Mouse (Mus musculus) hindbrain, embryonic 16.5 days (tissue): Measurements from ENCODE around the gene S100a4. TPM values are rescaled to one million over a fixed set of nuclear protein-coding genes. Genes with fewer than 3 reads are reported as not detected.

Experiments
- ATAC-seq: fragments of 200-750 bp; cut with Nextera tagmentation; 2 replicates; pipeline ENCODE4 v1.8.0; 2017; ENCODE audit warnings: moderate TSS enrichment, moderate library complexity
- H3K27ac ChIP-seq: fragments of 300-500 bp; sonication (generic); 2 replicates; pipeline ENCODE4 v1.5.1; 2014; ENCODE audit warnings: low read depth, mild to moderate bottlenecking, control low read depth, low read length, moderate library complexity
- H3K27me3 ChIP-seq: fragments of 300-500 bp; sonication (generic); replicated peaks from 2 replicates; pipeline ENCODE4 v1.6.1; 2014; ENCODE audit warnings: low read length; ENCODE audit not compliant: control insufficient read depth, insufficient read depth
- H3K36me3 ChIP-seq: fragments of 300-500 bp; sonication (generic); 2 replicates; pipeline ENCODE4 v1.6.1; 2014; ENCODE audit warnings: mild to moderate bottlenecking, low read length, moderate library complexity, mixed read lengths; ENCODE audit not compliant: control insufficient read depth, insufficient read depth
- H3K4me1 ChIP-seq: fragments of 300-500 bp; sonication (generic); 2 replicates; pipeline ENCODE4 v1.6.1; 2014; ENCODE audit warnings: low read depth, low read length; ENCODE audit not compliant: control insufficient read depth, insufficient read depth
- H3K4me2 ChIP-seq: fragments of 300-500 bp; sonication (generic); 2 replicates; pipeline ENCODE4 v1.6.1; 2014; ENCODE audit warnings: mild to moderate bottlenecking, low read length, control low read depth, moderate library complexity
- H3K4me3 ChIP-seq: fragments of 300-500 bp; sonication (generic); 2 replicates; pipeline ENCODE4 v1.5.1; 2014; ENCODE audit warnings: mild to moderate bottlenecking, low read length, control low read depth, moderate library complexity
- H3K9ac ChIP-seq: fragments of 300-500 bp; sonication (generic); 2 replicates; pipeline ENCODE4 v1.6.1; 2014; ENCODE audit warnings: low read depth, mild to moderate bottlenecking, control low read depth, low read length, moderate library complexity
- H3K9me3 ChIP-seq: fragments of 300-500 bp; sonication (generic); 2 replicates; pipeline ENCODE4 v1.6.1; 2014; ENCODE audit warnings: mild to moderate bottlenecking, low read length, moderate library complexity; ENCODE audit not compliant: control insufficient read depth
- WGBS: fragments of 180-500 bp; shearing (Covaris S2); extraction: QIAGEN DNeasy Blood & Tissue Kit; methylation state at CpG from one replicate; pipeline ENCODE4 v1.1.7; 2014; 5-methylcytosine and 5-hydroxymethylcytosine counted together
- polyA plus RNA-seq: library from polyadenylated mRNA; unstranded; fragments of >200 nt; fragmentation: Nextera tagmentation; extraction: Ambion mirVana; gene quantifications from 2 replicates; pipeline ENCODE4 v1.2.1, GENCODE M21; 2015

Gene S100a4
- polyA plus RNA-seq, 1 experiment from 2014 or later, result 0.36 TPM

DNA sequence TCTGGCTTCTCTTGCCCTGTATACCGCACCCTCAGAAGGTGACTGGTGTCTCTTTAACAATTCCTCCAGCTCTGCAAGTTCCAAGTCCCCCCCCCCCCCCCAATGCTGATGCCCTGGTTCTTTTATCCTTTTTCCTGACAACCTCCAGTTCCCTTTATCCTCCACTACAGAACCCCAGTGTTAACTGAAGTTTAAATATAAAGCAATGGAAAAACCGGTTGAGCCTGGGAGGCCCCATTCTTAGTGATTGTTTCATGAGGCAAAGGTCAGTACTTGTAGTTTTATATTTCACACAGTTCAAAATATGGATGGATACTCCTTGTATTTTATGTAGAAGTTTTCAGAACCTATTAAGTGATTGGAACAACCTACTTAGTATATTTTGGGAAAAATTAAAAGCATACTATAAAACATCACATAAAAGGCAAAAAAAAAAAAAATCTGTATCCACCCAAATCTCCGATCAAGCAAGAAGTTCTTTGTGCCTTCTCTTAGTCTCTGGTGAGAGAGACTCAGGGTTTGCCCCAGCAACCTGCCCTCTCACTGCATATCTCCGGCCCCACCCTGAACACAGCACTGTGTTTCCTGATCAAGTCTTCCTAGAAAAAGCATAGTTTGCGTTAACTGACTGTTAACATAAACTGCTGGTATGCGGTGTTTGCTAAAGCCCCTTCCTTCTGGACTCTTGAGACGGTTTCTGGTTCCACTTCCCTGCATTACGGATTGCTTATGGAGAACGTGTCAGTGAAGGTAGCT lies 22.9 kb downstream of the S100a4 start:
- Histone ChIP-seq H3K4me3 (no peak overlapping the region), H3K9me3 (no peaks in the 10 kb centered on the region), H3K27me3 (no peaks in the 10 kb centered on the region), H3K9ac (no peak overlapping the region), H3K36me3 (no peaks in the 10 kb centered on the region), H3K4me1 (peaks cover 11% of the 10 kb centered on the region), H3K27ac (no peak overlapping the region), H3K4me2 (no peak overlapping the region)
- 81% methylated on average over 9 of the region's 9 CpGs for WGBS
- no peak for ATAC-seq

DNA sequence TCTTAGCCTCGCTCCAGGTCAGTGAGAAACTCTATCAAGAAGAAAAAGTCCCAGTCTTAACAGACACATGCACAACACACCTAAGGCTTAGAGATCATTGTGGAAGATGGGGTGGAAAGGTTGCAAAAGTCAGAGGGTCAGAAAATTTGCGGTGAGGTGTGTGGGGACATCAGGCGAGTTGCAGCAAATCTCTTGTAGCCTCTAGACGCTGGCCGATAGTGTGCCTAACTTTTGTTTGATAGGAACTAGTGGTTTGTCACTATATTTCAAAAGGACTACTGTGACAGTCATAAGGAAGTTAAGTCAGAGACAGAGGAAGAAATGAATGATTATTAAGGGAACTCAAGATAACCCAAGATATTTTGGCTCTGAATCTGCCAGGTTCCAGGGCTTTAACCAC lies 23.8 kb downstream of the S100a4 start:
- H3K27ac ChIP-seq, result no peak overlapping the region
- ATAC-seq, result no peak
- H3K36me3 ChIP-seq, result no peaks in the 10 kb centered on the region
- no peak overlapping the region for H3K9ac ChIP-seq
- no peaks in the 10 kb centered on the region for H3K9me3 ChIP-seq
- H3K4me1 ChIP-seq, result peaks cover 11% of the 10 kb centered on the region
- H3K27me3 ChIP-seq, result no peaks in the 10 kb centered on the region
- WGBS, result 98% methylated on average over 5 of the region's 5 CpGs
- no peak overlapping the region for H3K4me3 ChIP-seq
- H3K4me2 ChIP-seq, result no peak overlapping the region

DNA sequence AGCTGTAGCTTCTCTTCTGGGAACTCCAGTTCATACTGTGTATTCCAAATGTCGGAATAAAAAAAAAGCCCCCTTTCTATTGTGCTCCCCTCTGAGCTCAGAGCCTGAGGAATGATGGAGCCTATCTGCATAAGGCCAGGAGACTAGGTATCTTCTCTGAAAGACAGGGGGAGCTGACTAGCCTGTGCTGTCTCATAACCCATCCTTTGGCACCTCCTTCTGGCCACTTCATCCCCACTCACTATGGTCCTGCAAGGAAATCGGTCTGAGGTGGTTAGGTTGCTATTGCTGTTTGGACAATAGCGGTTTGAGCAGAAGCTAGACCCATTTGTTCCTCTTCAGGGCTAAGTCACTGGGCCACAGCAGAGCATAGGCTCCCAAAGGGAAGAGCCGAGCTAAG lies 24.2 kb downstream of the S100a4 start:
- H3K27me3 ChIP-seq, result no peaks in the 10 kb centered on the region
- no peaks in the 10 kb centered on the region for H3K9me3 ChIP-seq
- no peak overlapping the region for H3K27ac ChIP-seq
- H3K4me1 ChIP-seq, result peaks cover 11% of the 10 kb centered on the region
- H3K36me3 ChIP-seq, result no peaks in the 10 kb centered on the region
- H3K4me3 ChIP-seq, result no peak overlapping the region
- no peak overlapping the region for H3K9ac ChIP-seq
- WGBS, result 69% methylated on average over 4 of the region's 4 CpGs
- 0 out of 2 replicates have a peak, but pooled peaks have one; percentile 48 for ATAC-seq
- H3K4me2 ChIP-seq, result no peak overlapping the region

DNA sequence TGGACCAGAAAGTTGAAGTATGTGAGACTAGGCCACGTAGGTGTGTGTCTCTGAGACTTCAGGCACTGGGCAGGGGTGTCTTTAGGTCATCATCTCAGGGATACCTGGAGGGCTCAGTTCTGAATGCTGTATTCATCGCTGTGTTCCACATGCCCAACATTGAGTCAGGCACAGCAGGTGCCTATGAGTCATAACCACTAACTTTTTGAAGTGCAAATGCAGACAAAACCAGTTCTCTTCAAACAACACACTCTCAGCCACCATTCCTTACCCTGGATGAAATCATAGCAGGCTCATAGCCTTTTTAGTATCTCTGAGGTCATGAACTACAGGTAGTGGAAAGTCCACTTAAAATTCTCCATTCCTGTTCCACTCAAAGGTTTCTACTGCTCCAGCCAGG lies 25.7 kb downstream of the S100a4 start:
- Histone ChIP-seq H3K36me3 (no peaks in the 10 kb centered on the region), H3K27me3 (no peaks in the 10 kb centered on the region), H3K9ac (no peak overlapping the region), H3K4me1 (no peaks in the 10 kb centered on the region), H3K4me3 (no peak overlapping the region), H3K4me2 (no peak overlapping the region), H3K9me3 (no peaks in the 10 kb centered on the region), H3K27ac (no peak overlapping the region)
- WGBS, result 88% methylated on average over 2 of the region's 2 CpGs
- no peak for ATAC-seq

DNA sequence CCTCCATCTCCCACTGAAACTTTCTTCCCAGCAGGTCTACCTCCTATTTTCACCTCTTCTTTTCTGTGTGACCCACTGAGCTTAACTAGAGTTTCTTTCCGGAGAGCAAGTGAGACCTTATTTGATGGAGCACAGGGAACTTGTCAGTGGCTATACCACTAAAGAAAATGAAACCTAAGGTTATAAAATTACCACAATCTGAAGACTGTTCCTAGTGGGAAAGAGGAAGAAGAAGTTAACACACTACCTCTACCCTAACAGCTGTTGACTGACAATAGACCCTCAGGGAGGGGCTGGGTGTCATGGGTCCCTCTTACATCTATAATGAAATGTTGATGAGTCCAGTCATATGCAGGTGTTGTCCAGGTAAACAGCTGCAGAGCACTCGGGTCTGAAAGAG lies 28.4 kb downstream of the S100a4 start:
- WGBS, result 89% methylated on average over 2 of the region's 2 CpGs
- H3K4me1 ChIP-seq, result no peaks in the 10 kb centered on the region
- no peak overlapping the region for H3K4me2 ChIP-seq
- no peak overlapping the region for H3K27ac ChIP-seq
- no peaks in the 10 kb centered on the region for H3K27me3 ChIP-seq
- no peak overlapping the region for H3K4me3 ChIP-seq
- no peaks in the 10 kb centered on the region for H3K9me3 ChIP-seq
- H3K9ac ChIP-seq, result no peak overlapping the region
- no peak for ATAC-seq
- H3K36me3 ChIP-seq, result no peaks in the 10 kb centered on the region

DNA sequence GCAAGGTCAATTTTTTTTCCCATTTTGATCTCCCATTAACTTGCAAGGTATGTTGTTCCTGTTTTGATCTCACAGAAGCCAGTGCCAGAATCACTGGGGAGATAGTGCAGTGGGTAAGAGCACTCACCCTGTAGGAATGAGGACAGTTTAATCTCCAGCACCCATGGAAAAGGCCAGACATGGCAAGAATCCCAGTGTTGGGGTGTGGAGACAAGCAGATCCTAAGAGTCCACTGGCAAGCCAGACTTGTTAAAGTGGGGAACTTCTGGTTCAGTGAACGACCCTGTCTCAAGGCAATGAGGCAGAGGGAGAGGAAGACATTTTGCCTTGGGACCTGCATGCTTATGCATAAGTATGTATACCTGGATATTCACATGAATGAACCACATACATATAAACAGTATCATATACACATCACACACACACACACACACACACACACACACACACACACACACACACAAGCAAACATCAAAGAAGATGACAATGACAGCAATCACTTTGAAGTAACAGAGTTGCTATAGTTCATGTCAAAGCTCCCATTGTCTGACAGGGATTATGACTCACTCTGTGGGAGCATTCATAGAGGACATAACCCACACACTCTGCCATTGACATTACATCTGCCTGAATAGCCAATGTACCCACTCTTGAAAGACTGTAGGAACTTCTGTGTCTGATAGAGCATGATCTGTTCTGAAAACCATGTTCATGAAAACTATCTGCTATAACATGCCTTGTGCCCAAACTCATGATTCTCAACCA lies 35.1 kb downstream of the S100a4 start:
- WGBS, result 79% methylated on average over 1 of the region's 1 CpGs
- no peak overlapping the region for H3K4me3 ChIP-seq
- no peak overlapping the region for H3K4me2 ChIP-seq
- H3K9ac ChIP-seq, result no peak overlapping the region
- ATAC-seq, result no peak
- H3K9me3 ChIP-seq, result no peaks in the 10 kb centered on the region
- H3K27ac ChIP-seq, result no peak overlapping the region
- H3K36me3 ChIP-seq, result no peaks in the 10 kb centered on the region
- no peaks in the 10 kb centered on the region for H3K4me1 ChIP-seq
- no peaks in the 10 kb centered on the region for H3K27me3 ChIP-seq

DNA sequence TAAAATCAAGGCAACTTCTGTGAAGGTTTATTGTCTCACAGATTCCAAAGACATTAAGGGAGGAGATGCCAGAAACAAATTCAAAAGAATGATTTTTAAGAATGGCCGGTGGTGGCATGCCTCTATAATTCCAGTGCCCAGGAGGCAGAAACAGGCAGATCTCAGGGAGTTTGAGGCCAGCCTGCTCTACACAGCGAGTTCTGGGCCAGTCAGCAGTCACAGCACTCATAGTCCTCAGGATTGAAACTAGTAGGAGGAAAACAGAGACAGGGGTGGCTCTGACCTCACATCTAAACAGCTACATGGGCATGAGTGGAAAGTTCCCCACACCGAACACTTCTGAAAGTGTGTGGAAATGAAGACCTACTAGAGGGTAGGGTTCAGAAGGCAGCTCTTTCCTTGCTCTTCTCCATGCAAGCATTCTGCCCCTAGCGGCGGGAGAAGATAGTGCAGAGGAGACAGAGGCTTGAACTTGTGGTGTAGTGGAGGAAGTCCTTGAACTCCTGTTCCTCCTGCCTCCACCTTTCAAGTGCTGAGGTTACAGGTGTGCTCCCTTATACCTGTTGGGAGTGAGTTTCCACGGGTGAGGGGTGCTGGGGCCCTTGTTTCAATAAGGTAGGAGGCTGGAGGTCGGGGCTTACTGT lies 36.1 kb downstream of the S100a4 start:
- Histone ChIP-seq H3K27ac (no peak overlapping the region), H3K4me2 (no peak overlapping the region), H3K4me1 (no peaks in the 10 kb centered on the region), H3K4me3 (no peak overlapping the region), H3K9ac (no peak overlapping the region), H3K9me3 (no peaks in the 10 kb centered on the region), H3K27me3 (no peaks in the 10 kb centered on the region), H3K36me3 (no peaks in the 10 kb centered on the region)
- 55% methylated on average over 7 of the region's 7 CpGs for WGBS
- ATAC-seq, result no peak

DNA sequence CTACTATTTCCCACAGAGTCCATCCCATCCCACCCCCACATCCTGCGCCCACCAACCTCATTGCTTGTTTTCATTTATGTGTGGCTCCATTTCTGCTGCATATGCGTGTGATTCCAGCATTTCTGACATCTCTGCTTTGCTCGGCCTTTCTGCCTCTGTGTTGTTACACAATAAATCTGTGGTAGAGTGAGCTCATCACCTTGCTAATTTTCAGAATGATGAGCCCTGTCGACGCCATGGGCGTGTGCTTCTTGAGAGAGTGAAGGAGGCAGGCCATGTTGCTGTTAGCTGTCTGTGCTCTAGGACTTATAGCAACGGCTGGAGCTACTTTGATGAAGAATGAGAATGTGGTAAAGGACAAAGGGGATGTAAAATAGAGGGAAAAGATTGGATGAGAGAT lies 37.4 kb downstream of the S100a4 start:
- Histone ChIP-seq H3K9me3 (no peaks in the 10 kb centered on the region), H3K36me3 (no peaks in the 10 kb centered on the region), H3K9ac (no peak overlapping the region), H3K27me3 (no peaks in the 10 kb centered on the region), H3K4me2 (no peak overlapping the region), H3K4me3 (no peak overlapping the region), H3K27ac (no peak overlapping the region), H3K4me1 (no peaks in the 10 kb centered on the region)
- no peak for ATAC-seq
- 86% methylated on average over 7 of the region's 7 CpGs for WGBS

DNA sequence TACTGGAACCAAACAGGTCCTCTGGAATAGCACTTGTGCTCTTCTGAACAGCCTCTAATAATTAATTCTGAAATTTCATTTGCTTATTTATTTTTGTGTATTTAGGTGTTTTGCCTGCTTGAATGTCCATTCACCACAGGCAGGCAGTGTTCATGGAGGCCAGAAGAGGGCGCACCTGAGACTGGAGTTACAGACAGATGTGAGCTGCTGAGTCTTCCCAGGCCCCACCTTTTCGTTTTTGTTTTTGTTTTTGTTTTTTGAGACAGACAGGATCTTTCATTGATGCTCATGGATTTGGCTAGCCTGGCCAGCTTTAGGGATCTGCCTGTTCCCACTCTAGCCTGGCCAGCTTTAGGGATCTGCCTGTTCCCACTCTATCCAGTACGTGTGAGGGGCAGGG lies 40.6 kb downstream of the S100a4 start:
- Histone ChIP-seq H3K36me3 (no peaks in the 10 kb centered on the region), H3K4me3 (no peak overlapping the region), H3K27me3 (no peaks in the 10 kb centered on the region), H3K9me3 (no peaks in the 10 kb centered on the region), H3K4me2 (no peak overlapping the region), H3K27ac (no peak overlapping the region), H3K9ac (no peak overlapping the region), H3K4me1 (no peaks in the 10 kb centered on the region)
- WGBS, result 51% methylated on average over 3 of the region's 3 CpGs
- no peak for ATAC-seq
